Mouse (Mus musculus) heart, adult 2 months (tissue): Measurements from ENCODE around the gene Rmdn2. TPM values are rescaled to one million over a fixed set of nuclear protein-coding genes. Genes with fewer than 3 reads are reported as not detected.

ENCODE experiments used
- DNase-seq, 2 experiments: peaks; one replicate each; pipeline ENCODE4 v3.0.0; 2021
- H3K27ac ChIP-seq: fragments of 200-600 bp; 2 replicates; pipeline ENCODE4 v1.8.1; 2022
- H3K27me3 ChIP-seq: fragments of 200-500 bp; 2 replicates; pipeline ENCODE4 v1.6.1; 2012; ENCODE audit warnings: mild to moderate bottlenecking, low read length, inconsistent platforms, mixed read lengths; ENCODE audit not compliant: control insufficient read depth, insufficient read depth
- H3K36me3 ChIP-seq: fragments of 200-500 bp; 2 replicates; pipeline ENCODE4 v1.6.1; 2012; ENCODE audit warnings: low read length, inconsistent platforms; ENCODE audit not compliant: control insufficient read depth, insufficient read depth
- H3K4me1 ChIP-seq: fragments of 200-500 bp; 2 replicates; pipeline ENCODE4 v1.6.1; 2011; ENCODE audit warnings: low read length; ENCODE audit not compliant: control insufficient read depth, insufficient read depth
- H3K4me3 ChIP-seq: fragments of 200-600 bp; 2 replicates; pipeline ENCODE4 v1.8.1; 2022
- H3K79me2 ChIP-seq: fragments of 200-500 bp; replicated peaks from 2 replicates; pipeline ENCODE4 v1.6.1; 2012; ENCODE audit warnings: mild to moderate bottlenecking, inconsistent platforms, low read length, moderate library complexity, mixed read lengths; ENCODE audit not compliant: control insufficient read depth, insufficient read depth
- H3K9ac ChIP-seq: fragments of 200-500 bp; 2 replicates; pipeline ENCODE4 v1.6.1; 2012; ENCODE audit warnings: low read depth, mild to moderate bottlenecking, control low read depth, inconsistent platforms, low read length, mixed read lengths
- CTCF ChIP-seq: fragments of 200-600 bp; IDR thresholded peaks from 2 replicates; pipeline ENCODE4 v1.8.1; 2022; ENCODE audit warnings: antibody characterized with exemption, mild to moderate bottlenecking, moderate library complexity
- EP300 ChIP-seq: fragments of 200-500 bp; IDR thresholded peaks from 2 replicates; pipeline ENCODE4 v1.6.1; 2011; ENCODE audit warnings: low read depth, low read length, control low read depth; ENCODE audit not compliant: insufficient read depth
- POLR2A ChIP-seq: fragments of 200-500 bp; IDR thresholded peaks from 2 replicates; pipeline ENCODE4 v1.6.1; 2011; ENCODE audit warnings: mild to moderate bottlenecking, low read depth, low read length, control low read depth; ENCODE audit not compliant: insufficient read depth
- WGBS: fragments of 180-500 bp; shearing (Covaris S2); methylation state at CpG from one replicate; pipeline ENCODE4 v1.1.7; 2018; 5-methylcytosine and 5-hydroxymethylcytosine counted together
- intact Hi-C: fragments of 180-260 bp; cut with DNase I; formaldehyde crosslinking; loops from one replicate; pipeline ENCODE4 v1.15.1; 2025
- polyA plus RNA-seq: library from polyadenylated mRNA; depleted of rRNA; stranded (reverse); fragments of >200 nt; gene quantifications from 2 replicates; pipeline ENCODE4 v1.2.3, GENCODE M21; 2012
- total RNA-seq, 2 experiments: library from RNA; stranded (reverse); gene quantifications; 2 replicates each; pipeline ENCODE4 v1.2.3; 2021

The Rmdn2 gene
- total and polyA plus RNA-seq, 3 experiments: 3.5 to 12.5 (median 9.5) TPM

- Histone ChIP-seq H3K36me3 (no peaks in the 10 kb centered on the region), H3K27ac (no peak overlapping the region), H3K4me3 (no peak overlapping the region), H3K9ac (no peak overlapping the region), H3K4me1 (no peaks in the 10 kb centered on the region), H3K27me3 (no peaks in the 10 kb centered on the region), H3K79me2 (no peaks in the 10 kb centered on the region)
- 26% methylated on average over 3 of the region's 3 CpGs for WGBS
- TF ChIP-seq POLR2A (no peak), CTCF (peak; percentile 61), EP300 (no peak)
- intact Hi-C loops: loop anchor here (5.0 kb wide), 1 partner anchor 54 kb away; the partner anchor contains the start of gene Cyp1b1
- DNase-seq: no peak
Measured at GRCm38 (mm10) chr17:79663393-79664105, 51.9 kb downstream of the Rmdn2 start.

DNA sequence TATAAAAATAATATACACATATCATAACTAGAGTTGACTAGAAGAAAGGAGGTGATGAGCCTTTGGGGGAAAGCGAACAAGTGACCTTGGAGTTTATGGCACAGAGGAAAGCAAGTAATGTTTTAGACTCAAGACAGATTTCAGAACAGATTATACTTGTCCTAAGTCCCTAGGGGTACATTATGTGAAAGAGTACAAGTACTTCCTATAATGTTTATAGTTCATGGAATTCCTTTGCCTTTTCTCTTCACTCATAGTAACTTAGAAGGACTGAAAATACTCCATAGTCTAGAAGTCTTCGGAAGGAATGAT lies 52.4 kb downstream of the Rmdn2 start:
- H3K27me3 ChIP-seq: no peaks in the 10 kb centered on the region
- no peaks in the 10 kb centered on the region for H3K36me3 ChIP-seq
- DNase-seq: no peak
- no peak overlapping the region for H3K9ac ChIP-seq
- TF ChIP-seq POLR2A (no peak), EP300 (no peak), CTCF (no peak)
- no peak overlapping the region for H3K4me3 ChIP-seq
- no peak overlapping the region for H3K27ac ChIP-seq
- intact Hi-C loops: loop anchor here (5.0 kb wide), 1 partner anchor 53 kb away; the partner anchor contains the start of gene Cyp1b1
- 89% methylated on average over 2 of the region's 2 CpGs for WGBS
- H3K79me2 ChIP-seq: no peaks in the 10 kb centered on the region
- H3K4me1 ChIP-seq: no peaks in the 10 kb centered on the region

- H3K79me2 ChIP-seq: no peaks in the 10 kb centered on the region
- 60% methylated on average over 2 of the region's 2 CpGs for WGBS
- intact Hi-C loops: no loop called here
- no peaks in the 10 kb centered on the region for H3K36me3 ChIP-seq
- TF ChIP-seq POLR2A (no peak), CTCF (no peak), EP300 (no peak)
- H3K9ac ChIP-seq: no peak overlapping the region
- no peaks in the 10 kb centered on the region for H3K4me1 ChIP-seq
- H3K27me3 ChIP-seq: no peaks in the 10 kb centered on the region
- no peak overlapping the region for H3K4me3 ChIP-seq
- DNase-seq: no peak
- H3K27ac ChIP-seq: no peak overlapping the region
Measured at GRCm38 (mm10) chr17:79670837-79671236, 59.2 kb downstream of the Rmdn2 start.

DNA sequence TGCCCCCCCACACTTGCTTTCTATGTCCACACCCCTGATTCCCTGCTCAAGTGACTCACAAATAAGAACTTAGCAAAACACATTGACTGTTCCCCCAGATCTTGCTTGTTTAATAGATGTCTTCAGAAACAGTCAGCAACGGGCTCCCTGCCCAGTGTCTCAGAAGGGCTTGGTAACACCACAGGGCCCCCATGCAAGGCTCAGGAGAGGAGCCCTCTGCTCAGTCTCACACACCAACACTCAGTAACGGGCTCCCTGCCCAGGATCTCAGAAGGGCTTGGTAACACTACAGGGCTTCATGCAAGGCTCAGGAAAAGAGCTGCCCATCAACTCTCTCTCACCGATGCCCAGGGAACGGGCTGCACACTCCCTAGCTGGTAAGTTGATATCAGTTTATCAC lies 83.4 kb downstream of the Rmdn2 start:
- Histone ChIP-seq H3K79me2 (no peaks in the 10 kb centered on the region), H3K4me3 (no peak overlapping the region), H3K9ac (no peak overlapping the region), H3K36me3 (no peaks in the 10 kb centered on the region), H3K4me1 (no peaks in the 10 kb centered on the region), H3K27ac (no peak overlapping the region), H3K27me3 (no peaks in the 10 kb centered on the region)
- DNase-seq: no peak
- no peak for TF ChIP-seq CTCF
- no peak for TF ChIP-seq POLR2A
- TF ChIP-seq EP300: no peak
- WGBS: 69% methylated on average over 4 of the region's 4 CpGs
- intact Hi-C loops: no loop called here

DNA sequence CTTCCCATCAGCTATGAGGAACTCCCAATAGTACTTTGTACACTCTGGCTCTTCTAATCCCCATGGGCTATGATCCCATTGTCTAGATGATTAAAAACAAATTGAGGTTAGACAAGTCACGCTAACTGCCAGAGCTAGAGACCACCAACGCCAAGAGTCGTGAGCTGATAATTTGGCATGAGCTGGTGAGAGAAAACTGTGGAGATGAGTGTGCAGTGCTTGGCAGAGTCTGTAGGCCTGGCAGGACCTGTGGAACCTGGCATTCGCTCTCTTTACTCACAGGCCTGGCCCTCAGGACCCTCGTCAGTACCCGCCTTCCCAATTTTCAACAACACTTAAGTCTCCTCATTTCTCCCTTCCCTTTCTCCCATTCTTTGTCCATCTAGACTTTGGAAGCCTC lies 83.9 kb downstream of the Rmdn2 start:
- no peak overlapping the region for H3K9ac ChIP-seq
- H3K79me2 ChIP-seq: no peaks in the 10 kb centered on the region
- WGBS: 83% methylated on average over 6 of the region's 6 CpGs
- intact Hi-C loops: no loop called here
- no peaks in the 10 kb centered on the region for H3K27me3 ChIP-seq
- TF ChIP-seq POLR2A: no peak
- TF ChIP-seq CTCF: no peak
- TF ChIP-seq EP300: no peak
- no peak overlapping the region for H3K4me3 ChIP-seq
- no peaks in the 10 kb centered on the region for H3K4me1 ChIP-seq
- DNase-seq: no peak
- no peak overlapping the region for H3K27ac ChIP-seq
- H3K36me3 ChIP-seq: no peaks in the 10 kb centered on the region

DNA sequence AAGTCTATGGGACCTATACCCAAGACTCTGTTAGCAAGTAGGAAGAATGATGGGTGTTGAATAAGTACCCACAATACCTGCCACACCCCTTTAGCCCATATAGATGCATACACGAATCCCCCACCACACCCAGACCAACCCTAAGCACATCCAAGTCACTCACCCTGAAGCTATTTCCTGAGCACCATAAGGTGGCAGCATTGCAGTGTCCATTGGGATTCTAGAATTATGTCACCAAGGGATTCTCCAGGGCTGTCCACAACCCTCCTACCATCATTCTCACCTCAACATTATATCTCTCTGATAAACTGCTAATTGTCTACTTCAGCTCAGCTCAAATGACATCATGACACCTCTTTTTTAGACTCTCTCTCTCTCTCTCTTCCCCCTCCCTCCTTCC lies 87.5 kb downstream of the Rmdn2 start:
- Histone ChIP-seq H3K79me2 (no peaks in the 10 kb centered on the region), H3K27ac (no peak overlapping the region), H3K9ac (no peak overlapping the region), H3K36me3 (no peaks in the 10 kb centered on the region), H3K27me3 (no peaks in the 10 kb centered on the region), H3K4me3 (no peak overlapping the region), H3K4me1 (no peaks in the 10 kb centered on the region)
- 37% methylated on average over 1 of the region's 1 CpGs for WGBS
- TF ChIP-seq CTCF (peak; percentile 72), POLR2A (no peak), EP300 (no peak)
- intact Hi-C loops: loop anchor here (1.0 kb wide), 1 partner anchor 142 kb away; no protein-coding TSS in a partner anchor
- no peak for DNase-seq
